Mouse (Mus musculus): ENCODE data around the gene Lrrc31. TPM values are rescaled to one million over a fixed set of nuclear protein-coding genes. Genes with fewer than 3 reads are reported as not detected.
A peak's percentile ranks its signal among the peaks of the same experiment; 100 is the strongest.

Gene Lrrc31
- polyA plus RNA-seq, 2 experiments: not detected

DNA sequence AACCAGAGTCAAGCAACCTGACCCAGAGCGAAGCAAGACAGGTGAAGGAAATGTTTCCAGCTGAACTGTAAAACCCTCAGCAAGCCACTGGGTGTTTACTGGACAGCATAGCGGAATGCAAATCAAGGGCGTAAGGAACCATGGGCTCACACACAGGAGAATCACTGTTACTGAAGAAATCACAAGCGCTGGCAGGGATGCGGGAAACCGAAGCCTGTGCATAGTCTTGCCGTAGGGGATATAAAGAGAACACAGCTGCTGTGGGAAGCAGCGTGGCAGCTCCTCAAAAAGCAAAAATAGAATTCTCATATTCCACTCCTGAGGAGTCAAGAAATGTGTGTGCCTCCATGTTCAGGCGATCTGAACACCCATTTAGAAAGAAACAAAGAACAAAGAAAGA, 37.2 kb upstream of the Lrrc31 start:
- H3K27me3 ChIP-seq (ENCODE audit: control insufficient read depth, insufficient read depth, low read length): no peaks in the 10 kb centered on the region
- no peaks in the 10 kb centered on the region for H3K4me1 ChIP-seq (replicated peaks; ENCODE audit: control insufficient read depth in 2 of 2, insufficient read depth in 2 of 2, low read length in 1 of 2)
- H3K4me2 ChIP-seq (ENCODE audit: low read depth): no peak overlapping the region
- no peak overlapping the region for H3K27ac ChIP-seq
- DNase-seq (ENCODE audit: low read depth in 3 of 3, low spot score in 3 of 3): no peak
- no peak overlapping the region for H3K9ac ChIP-seq (replicated peaks)
- no peak overlapping the region for H3K4me3 ChIP-seq (ENCODE audit: insufficient read depth in 1 of 2, low read depth in 2 of 2, low read length in 2 of 2)
- 77% methylated on average over 9 of the region's 9 CpGs for WGBS (ENCODE audit: insufficient replicate concordance)
- no peak for TF ChIP-seq CTCF (IDR thresholded peaks at IDR 0.05; ENCODE audit: low read depth)
- no peak for TF ChIP-seq EP300 (IDR thresholded peaks at IDR 0.05; ENCODE audit: low read depth)
- no peaks in the 10 kb centered on the region for H3K36me3 ChIP-seq (replicated peaks; ENCODE audit: control insufficient read depth, insufficient read depth, low read depth)
- H3K9me3 ChIP-seq (ENCODE audit: control insufficient read depth, low read length): no peaks in the 10 kb centered on the region
- ATAC-seq (ENCODE audit: insufficient read depth): no peak

DNA sequence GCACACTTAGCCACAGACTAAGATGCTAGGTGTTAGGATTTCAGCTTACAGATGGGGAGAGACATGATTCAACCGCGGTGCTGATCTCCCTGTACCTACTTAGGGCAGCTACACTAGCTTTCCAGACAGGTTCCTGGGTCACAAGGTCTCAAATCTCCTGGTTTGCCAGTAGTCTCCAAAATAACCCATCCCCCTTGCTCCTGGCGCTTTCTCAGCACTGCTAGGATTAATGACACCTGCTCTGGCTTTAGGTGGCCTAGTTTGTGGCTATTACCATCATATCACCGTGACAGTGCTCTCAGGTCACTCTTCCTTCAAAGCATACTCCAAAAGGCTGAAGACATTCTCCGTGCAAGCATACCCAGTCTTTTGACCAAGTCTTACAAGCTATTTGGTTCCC, 29.4 kb upstream of the Lrrc31 start:
- Histone ChIP-seq H3K27ac (no peak overlapping the region), H3K4me2 (ENCODE audit: low read depth) (no peak overlapping the region), H3K9ac (replicated peaks) (no peak overlapping the region), H3K9me3 (ENCODE audit: control insufficient read depth, low read length) (no peaks in the 10 kb centered on the region), H3K36me3 (replicated peaks; ENCODE audit: control insufficient read depth, insufficient read depth, low read depth) (no peaks in the 10 kb centered on the region), H3K27me3 (ENCODE audit: control insufficient read depth, insufficient read depth, low read length) (no peaks in the 10 kb centered on the region), H3K4me1 (replicated peaks; ENCODE audit: control insufficient read depth in 2 of 2, insufficient read depth in 2 of 2, low read length in 1 of 2) (no peaks in the 10 kb centered on the region), H3K4me3 (ENCODE audit: insufficient read depth in 1 of 2, low read depth in 2 of 2, low read length in 2 of 2) (no peak overlapping the region)
- TF ChIP-seq EP300 (IDR thresholded peaks at IDR 0.05; ENCODE audit: low read depth) (no peak), CTCF (IDR thresholded peaks at IDR 0.05; ENCODE audit: low read depth) (no peak)
- 65% methylated on average over 5 of the region's 5 CpGs for WGBS (ENCODE audit: insufficient replicate concordance)
- no peak for DNase-seq (ENCODE audit: low read depth in 3 of 3, low spot score in 3 of 3)
- ATAC-seq (ENCODE audit: insufficient read depth): no peak

- DNase-seq (ENCODE audit: low read depth in 3 of 3, low spot score in 3 of 3): no peak
- WGBS (ENCODE audit: insufficient replicate concordance): 52% methylated on average over 4 of the region's 4 CpGs
These were observed 27.6 kb upstream of the Lrrc31 start for GRCm38 (mm10) chr3:30727209-30727608.

GRCm38 (mm10) chr3:30725514-30725913, 25.9 kb upstream of the Lrrc31 start:
- WGBS (ENCODE audit: insufficient replicate concordance): 57% methylated on average over 7 of the region's 7 CpGs
- Histone ChIP-seq H3K9ac (replicated peaks) (no peak overlapping the region), H3K9me3 (ENCODE audit: control insufficient read depth, low read length) (no peaks in the 10 kb centered on the region), H3K27ac (no peak overlapping the region), H3K4me3 (ENCODE audit: insufficient read depth in 1 of 2, low read depth in 2 of 2, low read length in 2 of 2) (no peak overlapping the region), H3K27me3 (ENCODE audit: control insufficient read depth, insufficient read depth, low read length) (no peaks in the 10 kb centered on the region), H3K4me1 (replicated peaks; ENCODE audit: control insufficient read depth in 2 of 2, insufficient read depth in 2 of 2, low read length in 1 of 2) (no peaks in the 10 kb centered on the region), H3K4me2 (ENCODE audit: low read depth) (no peak overlapping the region), H3K36me3 (replicated peaks; ENCODE audit: control insufficient read depth, insufficient read depth, low read depth) (no peaks in the 10 kb centered on the region)
- DNase-seq (ENCODE audit: low read depth in 3 of 3, low spot score in 3 of 3): no peak
- TF ChIP-seq EP300 (IDR thresholded peaks at IDR 0.05; ENCODE audit: low read depth) (no peak), CTCF (IDR thresholded peaks at IDR 0.05; ENCODE audit: low read depth) (peak; percentile 61)
- ATAC-seq (ENCODE audit: insufficient read depth): no peak

More at GRCm38 (mm10) chr3:30727209-30727608, 27.6 kb upstream of the Lrrc31 start:
- no peaks in the 10 kb centered on the region for H3K36me3 ChIP-seq (replicated peaks; ENCODE audit: control insufficient read depth, insufficient read depth, low read depth)
- H3K4me2 ChIP-seq (ENCODE audit: low read depth): no peak overlapping the region
- no peak for ATAC-seq (ENCODE audit: insufficient read depth)
- no peak overlapping the region for H3K4me3 ChIP-seq (ENCODE audit: insufficient read depth in 1 of 2, low read depth in 2 of 2, low read length in 2 of 2)
- H3K27ac ChIP-seq: no peak overlapping the region
- no peaks in the 10 kb centered on the region for H3K9me3 ChIP-seq (ENCODE audit: control insufficient read depth, low read length)
- TF ChIP-seq CTCF (IDR thresholded peaks at IDR 0.05; ENCODE audit: low read depth) (no peak), EP300 (IDR thresholded peaks at IDR 0.05; ENCODE audit: low read depth) (no peak)
- H3K4me1 ChIP-seq (replicated peaks; ENCODE audit: control insufficient read depth in 2 of 2, insufficient read depth in 2 of 2, low read length in 1 of 2): no peaks in the 10 kb centered on the region
- no peak overlapping the region for H3K9ac ChIP-seq (replicated peaks)
- no peaks in the 10 kb centered on the region for H3K27me3 ChIP-seq (ENCODE audit: control insufficient read depth, insufficient read depth, low read length)

DNA sequence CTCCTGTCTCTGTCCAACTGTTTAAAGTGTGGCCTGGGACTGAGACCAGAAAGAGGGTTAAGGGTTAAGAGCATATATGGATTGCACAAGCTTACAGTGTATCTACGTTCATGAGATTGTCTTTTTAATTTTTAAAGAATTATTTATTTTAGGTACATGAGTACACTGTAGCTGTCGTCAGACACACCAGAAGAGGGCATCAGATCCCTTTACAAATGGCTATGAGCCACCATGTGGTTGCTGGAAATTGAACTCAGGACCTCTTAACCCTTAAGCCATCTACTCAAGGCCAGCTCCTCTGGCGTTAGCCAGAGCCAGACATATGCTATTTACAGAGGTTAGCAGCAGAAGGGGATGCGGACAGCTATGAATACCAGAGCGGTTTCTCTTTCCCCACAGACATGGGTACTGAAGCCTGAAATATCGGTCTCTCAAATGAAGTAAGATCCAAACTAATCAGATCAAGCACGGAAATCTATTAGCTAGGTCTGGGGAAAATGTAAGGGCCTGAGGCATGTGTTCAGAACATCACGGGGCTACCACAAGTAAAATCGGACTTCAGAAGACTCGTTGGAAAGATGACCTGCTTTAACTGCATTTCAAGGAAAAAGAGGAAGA, 25.3 kb upstream of the Lrrc31 start:
- H3K4me3 ChIP-seq (ENCODE audit: insufficient read depth in 1 of 2, low read depth in 2 of 2, low read length in 2 of 2): no peak overlapping the region
- 61% methylated on average over 10 of the region's 10 CpGs for WGBS (ENCODE audit: insufficient replicate concordance)
- DNase-seq (ENCODE audit: low read depth in 3 of 3, low spot score in 3 of 3) (no peak), ATAC-seq (ENCODE audit: insufficient read depth) (no peak)
- no peaks in the 10 kb centered on the region for H3K4me1 ChIP-seq (replicated peaks; ENCODE audit: control insufficient read depth in 2 of 2, insufficient read depth in 2 of 2, low read length in 1 of 2)
- no peaks in the 10 kb centered on the region for H3K27me3 ChIP-seq (ENCODE audit: control insufficient read depth, insufficient read depth, low read length)
- TF ChIP-seq CTCF (IDR thresholded peaks at IDR 0.05; ENCODE audit: low read depth): peak; percentile 28; the same call in 1 of the 2 replicates
- TF ChIP-seq EP300 (IDR thresholded peaks at IDR 0.05; ENCODE audit: low read depth): no peak
- H3K9me3 ChIP-seq (ENCODE audit: control insufficient read depth, low read length): no peaks in the 10 kb centered on the region
- no peaks in the 10 kb centered on the region for H3K36me3 ChIP-seq (replicated peaks; ENCODE audit: control insufficient read depth, insufficient read depth, low read depth)
- no peak overlapping the region for H3K4me2 ChIP-seq (ENCODE audit: low read depth)
- no peak overlapping the region for H3K27ac ChIP-seq
- no peak overlapping the region for H3K9ac ChIP-seq (replicated peaks)
